Mouse (Mus musculus) adrenal gland, postnatal 36 days (tissue): ENCODE results near the gene Nek6. TPM values are rescaled to one million over a fixed set of nuclear protein-coding genes. Genes with fewer than 3 reads are reported as not detected.

ENCODE experiments used
- DNase-seq, 2 experiments: peaks; one replicate each; pipeline ENCODE4 v3.0.0; 2021; ENCODE audit warnings: mixed read lengths in 1 of 2
- microRNA-seq: library from miRNA; unstranded; fragments of <30 nt; microRNA quantifications from one replicate; pipeline ENCODE4 v1.2.0, GENCODE M21; 2021
- total RNA-seq, 2 experiments: library from RNA; stranded (reverse); gene quantifications; 2 replicates each; pipeline ENCODE4 v1.2.3; 2021

Nek6 gene
- total RNA-seq, 2 experiments from 2014 or later = 9.2 to 22.3 TPM

DNA sequence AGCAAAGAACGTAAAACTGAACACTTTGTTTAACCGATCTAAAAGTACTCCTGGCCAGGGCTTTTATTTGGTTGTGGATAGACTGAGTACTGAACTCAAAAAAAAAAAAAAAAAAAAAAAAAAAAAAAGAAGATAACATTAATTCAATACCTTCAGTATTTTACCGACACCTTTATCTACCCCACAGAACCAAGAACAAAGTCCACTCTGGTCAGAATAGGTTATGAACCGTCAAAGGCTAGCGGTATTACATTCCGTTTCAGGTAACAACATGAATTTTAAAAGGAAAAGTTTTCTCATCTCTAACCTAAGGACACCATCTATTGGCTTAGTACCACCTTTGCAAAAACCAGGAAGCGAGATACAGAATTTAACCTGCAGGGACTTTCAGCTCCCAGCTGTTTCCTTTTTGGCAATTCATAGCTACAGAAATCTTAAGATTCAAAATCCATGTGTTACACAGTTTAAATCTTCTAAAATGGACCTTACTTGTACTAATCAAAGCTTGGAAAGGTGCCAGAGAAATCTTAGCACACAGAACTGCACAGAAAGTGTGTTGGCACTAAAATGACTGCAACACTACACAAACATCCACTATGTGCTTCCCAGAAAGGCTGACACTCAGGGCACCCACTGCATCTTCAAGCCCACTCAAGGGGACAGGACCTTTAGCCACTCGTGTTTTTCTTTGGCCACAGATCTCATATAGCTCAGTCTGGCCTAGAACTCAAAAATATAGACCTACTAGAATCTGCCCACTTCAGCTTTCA lies 112.6 kb downstream of the Nek6 start:
- no peak for DNase-seq

DNA sequence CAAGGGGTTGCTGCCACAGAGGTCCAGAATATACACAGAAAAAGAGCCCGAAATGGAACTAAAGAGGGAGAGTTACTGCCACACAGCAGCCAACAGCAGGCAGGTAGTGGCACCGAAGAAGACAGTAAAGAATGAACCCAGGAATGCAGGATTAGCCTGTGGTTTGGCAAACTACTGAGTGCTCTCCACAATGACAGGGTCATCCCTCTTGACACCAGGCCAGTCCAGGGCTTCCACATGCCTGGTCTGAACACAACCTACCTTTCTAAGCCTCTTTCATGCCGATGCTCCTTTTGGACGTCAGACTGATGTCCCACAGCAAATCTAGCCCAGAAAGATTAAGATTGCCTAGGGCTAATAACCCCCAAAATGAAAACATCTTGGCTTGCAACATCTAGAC lies 117.4 kb downstream of the Nek6 start:
- DNase-seq = no peak

DNA sequence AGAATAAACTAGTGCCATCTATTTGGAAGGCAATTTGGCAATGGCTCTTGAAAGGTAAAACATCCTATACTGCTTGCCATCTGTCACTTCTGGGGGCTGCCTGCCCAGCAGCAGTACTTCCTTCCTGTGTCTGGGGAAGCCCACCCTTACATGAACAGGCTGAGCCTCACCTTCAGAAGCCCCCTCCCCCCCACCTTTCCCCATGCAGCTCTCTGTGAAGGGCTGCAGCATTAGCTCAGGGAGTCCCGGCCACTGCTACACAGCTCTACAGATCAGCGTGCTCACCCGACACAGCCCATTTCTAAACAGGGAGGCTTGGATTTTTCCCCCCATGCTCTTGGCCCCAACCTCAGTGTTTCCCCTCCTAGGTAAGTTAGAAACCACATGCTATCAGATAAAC lies 118.0 kb downstream of the Nek6 start:
- no peak for DNase-seq

DNA sequence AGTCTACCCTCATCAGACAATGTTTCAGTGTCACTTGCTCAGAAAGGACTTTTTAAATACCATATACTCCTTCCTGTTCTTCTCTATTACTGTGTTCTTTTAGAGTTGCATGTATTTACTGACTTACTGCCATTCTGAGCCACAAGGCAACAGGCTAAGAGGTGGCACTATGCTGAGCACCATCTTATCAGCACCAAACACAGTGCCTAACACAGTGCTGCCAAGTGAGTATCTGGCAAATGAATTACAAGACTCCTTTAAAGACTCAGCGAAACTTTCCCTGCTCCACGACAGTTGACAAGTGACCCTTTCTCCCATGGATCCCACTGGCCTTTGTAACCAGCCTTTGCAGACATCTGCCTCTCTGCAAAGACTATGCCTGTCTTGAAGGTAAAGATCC lies 119.1 kb downstream of the Nek6 start:
- DNase-seq = no peak

DNA sequence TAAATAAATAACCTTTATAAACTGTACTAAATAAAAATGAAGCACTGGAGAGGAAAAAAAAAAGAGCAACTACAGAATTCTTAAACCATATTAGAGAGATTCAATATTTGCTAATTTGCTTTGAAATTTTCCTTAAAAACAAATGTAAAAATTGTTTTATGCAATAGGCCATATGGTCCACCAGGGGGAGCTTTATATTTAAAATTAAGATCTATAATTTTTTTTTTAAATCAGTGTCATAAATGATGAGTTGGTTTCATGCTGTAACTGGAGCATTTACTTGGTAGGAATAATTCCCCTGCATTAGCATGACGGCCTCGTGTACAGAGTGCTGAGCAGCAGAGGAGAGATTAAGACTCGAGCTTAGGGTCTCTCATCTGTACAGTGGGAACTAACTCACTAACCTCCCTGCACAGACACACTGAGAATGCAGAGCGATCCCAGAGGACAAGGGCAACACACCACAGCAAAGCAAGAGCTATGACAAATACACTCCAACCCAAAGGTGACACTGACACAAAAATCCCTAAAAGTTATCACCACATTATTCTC lies 126.3 kb downstream of the Nek6 start:
- no peak for DNase-seq

DNA sequence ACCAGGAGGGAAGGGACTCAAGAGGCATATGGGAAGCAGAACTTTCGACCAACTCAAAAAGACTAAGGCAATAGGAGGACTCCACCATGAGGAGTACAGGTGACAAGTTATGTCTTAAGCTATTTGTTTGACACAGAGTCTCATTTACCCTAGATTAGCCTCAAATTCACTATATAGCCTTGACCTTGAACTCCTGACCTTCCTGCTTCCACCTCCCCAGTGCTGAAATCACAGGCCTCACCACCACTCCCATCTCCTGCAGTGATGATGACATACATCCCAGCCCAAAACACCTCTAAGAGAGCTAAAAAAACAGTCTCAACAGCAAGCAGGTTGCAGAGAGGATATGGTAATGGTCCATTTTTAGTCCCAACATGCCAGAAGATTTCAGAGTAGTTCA lies 130.3 kb downstream of the Nek6 start:
- DNase-seq = no peak

DNA sequence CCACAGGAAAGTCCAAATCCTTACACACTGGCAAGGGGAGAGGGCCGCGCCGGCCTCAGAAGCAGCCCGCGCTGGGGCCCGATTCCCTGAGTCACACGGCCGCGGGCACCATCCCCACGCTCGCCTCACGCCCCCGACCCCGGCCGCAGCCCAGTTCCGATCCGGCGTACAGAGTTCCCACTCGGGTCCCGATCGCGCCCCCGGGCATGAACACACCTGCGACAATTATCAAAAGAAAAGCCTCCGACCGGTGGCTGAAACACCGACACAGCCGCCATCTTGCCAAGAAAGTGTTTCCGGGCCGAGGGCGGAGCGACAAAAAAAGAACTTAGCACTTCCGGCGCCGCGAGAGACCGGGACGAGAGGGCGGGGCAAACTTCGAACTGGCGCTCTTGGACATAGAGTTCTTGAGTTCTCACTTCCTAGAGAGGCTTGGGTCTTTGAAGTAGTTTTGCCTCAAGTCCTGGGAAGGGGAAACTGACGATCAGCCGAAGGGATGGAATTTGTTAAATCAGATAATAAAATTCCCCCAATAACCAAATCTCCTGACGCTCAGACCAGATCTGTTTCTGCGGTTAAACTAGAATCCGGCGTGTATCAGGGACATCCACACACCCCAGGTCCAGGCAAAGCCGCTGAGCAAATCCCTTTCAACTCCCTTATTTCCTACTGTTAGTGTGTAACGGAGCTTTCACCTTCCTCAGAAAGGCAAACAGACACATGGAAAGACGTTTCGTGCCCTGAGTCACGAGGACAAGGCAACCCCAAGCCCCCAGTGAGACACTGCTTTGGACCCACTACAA lies 132.4 kb downstream of the Nek6 start, which contains the start of gene Psmb7:
Gene Psmb7, minus strand, starts transcription at position 463 of the 803 bp plus-strand sequence.
- DNase-seq = peak; percentile 91 to 93

Small RNAs within 50 kb of the gene (microRNA-seq; reads per million reads assigned to microRNA genes)
- gene Gm27634 = not detected

Other genes with a start within 250 kb of the Nek6 start
- gene Dennd1a, start 224.3 kb upstream of the Nek6 start, total RNA-seq = 10 to 100 TPM; 25.3 to 26.6 TPM
- not detected for gene Lhx2, start 172.4 kb upstream of the Nek6 start, total RNA-seq
- gene Psmb7, start 132.4 kb downstream of the Nek6 start, total RNA-seq = 100 to 1,000 TPM; 294 to 327 TPM
- gene Nr5a1, start 202.9 kb downstream of the Nek6 start, total RNA-seq = 100 to 1,000 TPM; 529 to 721 TPM